Mouse (Mus musculus): ENCODE data around the gene Slc5a3. TPM values are rescaled to one million over a fixed set of nuclear protein-coding genes. Genes with fewer than 3 reads are reported as not detected.
"Not testable (repeated sequence)": the region's sequence is repeated elsewhere in the genome, so short reads cannot be mapped to it uniquely, and the experiment has no call there.

Gene Slc5a3
- polyA plus RNA-seq, 3 experiments from 2014 or later, result 5.4 to 10.0 (median 6.3) TPM

DNA sequence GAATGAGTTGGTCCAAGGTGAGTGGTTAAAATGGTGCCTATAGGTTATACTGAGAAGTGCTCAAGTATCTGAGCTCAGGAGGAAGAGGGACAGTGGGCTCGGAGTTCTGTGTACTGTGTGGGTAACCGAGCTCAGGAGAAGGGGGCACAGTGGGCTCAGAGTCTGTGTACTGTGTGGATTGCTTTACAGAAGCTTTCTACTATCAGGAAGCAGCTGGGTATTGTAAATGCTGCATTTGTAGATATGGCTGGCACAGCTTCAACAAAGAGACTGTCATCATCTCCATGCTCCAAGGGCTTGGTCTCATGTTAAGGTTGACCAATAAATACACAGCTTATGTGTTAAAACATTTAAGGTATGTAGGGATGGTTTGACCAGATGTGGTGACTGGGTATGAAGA lies 6.7 kb downstream of the Slc5a3 start:
- no peak for ATAC-seq

GRCm38 (mm10) chr16:92070338-92070737 lies 12.2 kb downstream of the Slc5a3 start:
- no peak for ATAC-seq

DNA sequence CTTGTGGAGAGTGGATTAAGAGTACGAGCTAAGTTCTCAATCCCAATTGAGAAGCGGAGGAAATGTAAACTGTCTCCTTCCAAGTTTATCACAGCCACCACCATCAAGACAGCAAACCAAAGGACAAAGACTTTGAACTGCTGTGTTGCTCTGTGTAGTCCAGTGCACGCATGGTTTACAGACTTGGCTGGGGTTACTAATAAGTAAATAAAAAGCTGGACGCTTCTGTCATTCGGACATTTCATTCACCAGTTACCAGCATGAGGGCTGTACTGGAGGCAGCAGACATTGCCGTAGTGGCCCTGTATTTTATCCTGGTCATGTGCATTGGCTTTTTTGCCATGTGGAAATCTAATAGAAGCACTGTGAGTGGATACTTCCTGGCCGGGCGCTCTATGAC lies 18.7 kb downstream of the Slc5a3 start:
- ATAC-seq, result no peak

DNA sequence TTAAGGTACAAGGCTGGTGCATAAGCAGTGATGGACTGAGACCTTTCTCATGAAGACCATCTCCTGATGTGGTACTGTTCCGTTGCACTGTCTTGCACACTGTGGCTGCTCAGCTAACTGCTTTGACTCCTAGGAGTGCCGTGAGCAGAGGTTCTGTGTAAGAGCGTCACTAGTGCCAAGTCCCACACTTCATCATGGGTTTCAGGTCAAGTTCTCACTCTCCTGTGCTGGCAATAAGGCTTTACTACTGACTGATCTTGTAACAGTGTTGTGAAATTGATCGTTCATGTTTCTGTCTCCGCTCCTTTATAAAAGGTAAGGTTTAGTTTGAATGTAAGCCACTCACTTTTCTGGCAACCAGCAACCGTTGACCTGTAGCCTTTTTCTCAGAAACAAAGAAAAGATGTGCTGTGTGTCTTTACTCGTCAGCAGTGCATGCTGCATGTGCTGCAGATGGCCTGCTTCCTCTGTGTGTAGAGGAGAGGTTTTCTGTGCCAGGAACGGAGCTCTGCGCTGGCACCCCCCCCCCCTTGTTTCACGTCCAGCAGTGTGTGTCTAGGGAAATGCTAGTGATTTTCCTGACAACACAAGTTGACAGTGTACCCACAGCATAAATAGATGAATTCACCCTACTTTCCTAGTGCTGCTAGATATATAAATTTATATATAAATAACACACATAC lies 25.8 kb downstream of the Slc5a3 start:
- ATAC-seq, result no peak

DNA sequence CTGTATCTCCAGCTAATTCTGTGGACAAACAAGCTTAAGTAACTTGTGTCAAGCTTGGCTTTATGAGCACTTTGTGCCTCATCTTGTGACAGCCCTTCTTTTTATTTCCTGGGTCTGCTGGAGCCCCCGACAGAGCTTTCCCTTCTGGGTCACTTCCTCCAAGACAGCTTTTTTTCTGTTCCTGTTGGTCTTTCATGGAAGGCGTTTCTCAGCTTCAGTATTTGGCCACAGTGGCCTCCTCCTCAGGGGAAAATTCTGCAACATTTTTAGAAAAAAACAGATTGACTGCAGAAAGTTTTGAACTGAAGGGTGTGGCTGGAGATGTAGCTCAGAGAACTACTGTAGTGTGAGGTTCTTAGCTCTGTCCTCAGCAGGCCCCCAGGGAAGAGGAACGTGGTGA lies 31.1 kb downstream of the Slc5a3 start:
- ATAC-seq, result no peak

- ATAC-seq, result no peak
Observed at GRCm38 (mm10) chr16:92091876-92092275, 33.8 kb downstream of the Slc5a3 start.

DNA sequence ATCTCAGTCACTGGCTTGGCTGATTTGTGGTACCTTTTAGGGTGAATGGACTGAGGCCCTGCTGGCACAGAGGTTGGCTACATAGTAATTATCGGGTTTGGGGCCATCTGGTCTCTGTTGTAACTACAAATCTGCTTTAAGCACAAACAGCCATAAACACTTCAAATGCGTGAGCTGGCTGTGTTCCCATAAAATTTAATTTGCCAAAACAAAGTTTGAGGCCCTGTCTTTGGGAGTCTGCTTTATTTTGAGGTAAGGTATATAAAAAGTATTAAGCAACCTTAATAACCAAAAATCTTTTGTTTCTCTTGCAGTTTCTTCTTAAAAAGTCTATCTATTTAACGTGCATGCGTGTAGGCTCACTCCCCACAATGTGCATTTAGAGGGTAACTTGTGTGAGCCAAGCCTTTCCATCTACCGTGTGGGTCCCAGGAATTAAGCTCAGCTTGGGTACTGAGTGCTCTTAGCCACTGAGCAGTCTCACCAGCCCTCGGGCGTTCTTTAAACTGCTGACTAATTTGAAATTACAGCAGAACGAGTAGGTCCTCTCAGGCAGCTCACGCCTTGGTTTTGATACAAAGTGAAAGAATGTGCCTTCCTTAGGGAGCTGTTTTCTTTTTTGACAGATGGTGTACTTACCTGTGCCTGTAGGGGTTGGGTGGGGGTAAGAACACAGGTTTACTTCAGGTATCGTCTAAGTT lies 40.4 kb downstream of the Slc5a3 start:
- no peak for ATAC-seq

DNA sequence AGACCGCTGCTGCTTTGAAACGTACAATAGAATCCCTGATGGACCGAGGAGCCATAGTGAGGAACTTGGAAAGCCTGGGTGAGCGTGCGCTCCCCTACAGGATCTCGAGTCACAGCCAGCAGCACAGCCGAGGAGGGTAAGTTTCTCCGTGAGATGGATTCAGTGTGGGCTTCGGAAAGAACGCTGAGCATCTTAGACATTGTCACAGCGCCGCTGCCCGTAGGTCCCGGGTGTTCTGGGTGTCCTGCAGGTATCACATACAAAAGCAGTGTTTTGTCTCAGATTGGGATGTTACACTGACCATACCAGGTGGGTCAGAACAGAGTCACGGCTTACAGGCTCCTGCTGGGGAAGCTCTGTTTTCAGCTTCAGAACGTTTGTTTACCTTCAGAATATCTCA lies 41.5 kb downstream of the Slc5a3 start:
- ATAC-seq, result no peak

- no peak for ATAC-seq
Observed at GRCm38 (mm10) chr16:92100111-92100510, 42.0 kb downstream of the Slc5a3 start.

DNA sequence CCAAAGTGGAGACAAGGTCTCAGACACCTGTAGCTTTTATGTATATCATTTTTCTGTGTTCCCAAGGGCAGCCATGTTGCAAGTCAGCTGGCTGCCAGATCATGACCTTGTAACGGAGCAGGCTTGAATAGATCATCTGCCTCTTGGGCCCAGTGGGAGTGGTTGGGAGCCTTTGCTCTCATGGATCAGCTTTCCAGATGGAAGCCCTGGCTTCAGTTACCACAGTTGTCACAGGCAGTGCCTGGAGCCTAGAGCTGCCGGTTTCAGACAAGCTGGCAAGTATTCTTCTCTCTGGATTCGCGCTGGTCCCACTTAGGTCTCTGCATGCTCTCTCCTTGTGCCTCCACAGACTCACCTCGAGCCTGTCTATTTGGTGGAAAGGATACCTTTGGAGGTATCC lies 44.0 kb downstream of the Slc5a3 start:
- no peak for ATAC-seq

DNA sequence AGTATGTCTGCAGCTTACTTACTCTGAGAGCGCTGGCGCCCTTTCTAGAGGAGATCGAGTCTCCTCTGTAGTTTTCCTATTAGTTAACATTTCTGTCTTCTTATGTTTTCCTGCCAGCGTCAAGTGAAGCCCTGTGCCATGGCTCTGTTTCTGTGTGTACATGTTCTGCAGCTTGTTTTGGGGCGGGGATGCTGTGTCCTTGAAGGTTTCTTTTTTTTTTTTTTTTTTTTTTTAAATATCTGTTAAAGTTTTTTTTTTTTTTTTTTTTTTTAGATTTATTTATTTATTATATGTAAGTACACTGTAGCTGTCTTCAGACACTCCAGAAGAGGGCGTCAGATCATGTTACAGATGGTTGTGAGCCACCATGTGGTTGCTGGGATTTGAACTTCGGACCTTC lies 44.8 kb downstream of the Slc5a3 start:
- not testable (repeated sequence) for ATAC-seq

DNA sequence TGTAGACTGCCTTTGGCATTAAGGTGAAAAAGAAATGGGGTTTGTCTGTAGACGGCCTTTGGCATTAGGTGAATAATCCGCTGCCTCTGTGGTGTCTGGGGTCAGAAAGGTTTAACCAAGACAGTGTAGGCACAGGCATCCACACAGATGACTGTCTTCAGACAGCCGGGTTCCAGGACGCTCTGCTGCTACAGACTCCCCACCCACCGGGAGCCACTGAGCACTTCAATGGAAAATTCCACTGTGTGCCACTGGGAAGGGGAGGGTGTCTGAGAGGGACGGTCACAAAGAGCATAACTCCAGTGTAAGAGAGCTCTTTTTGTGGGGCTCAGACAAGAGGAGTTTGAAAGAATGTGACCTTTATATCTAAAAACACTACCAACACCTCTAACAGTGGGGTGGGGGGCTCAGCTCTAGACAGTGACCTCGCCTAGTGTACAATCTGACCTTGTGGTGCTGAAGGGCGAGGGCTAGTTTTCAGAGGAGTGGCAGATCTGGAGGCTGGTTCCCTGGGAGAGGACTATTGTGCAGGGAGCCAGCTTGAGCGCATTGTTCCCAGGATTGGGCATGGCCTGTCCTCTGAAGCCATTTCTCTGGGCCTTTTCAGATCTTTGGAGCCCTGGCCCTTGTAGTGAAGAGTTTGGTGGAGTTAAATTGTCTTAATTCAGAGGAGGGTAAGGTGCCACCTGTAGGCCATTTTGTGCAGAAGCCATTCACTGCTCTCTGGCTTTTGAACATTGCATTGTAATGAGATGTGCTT lies 45.6 kb downstream of the Slc5a3 start:
- no peak for ATAC-seq

DNA sequence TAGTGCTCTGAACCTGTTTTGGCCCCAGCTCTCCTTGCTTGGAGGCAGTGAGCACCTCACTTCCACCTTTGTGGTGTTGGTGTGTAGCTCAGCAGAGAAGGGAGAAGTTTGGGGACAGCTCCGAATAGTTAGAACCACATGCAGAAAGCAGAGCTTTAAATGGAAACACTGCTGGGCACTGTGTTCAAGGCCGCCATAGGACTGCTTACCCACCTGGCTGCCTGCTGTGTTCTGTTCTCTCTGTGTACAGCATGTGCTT lies 46.1 kb downstream of the Slc5a3 start:
- ATAC-seq, result no peak

DNA sequence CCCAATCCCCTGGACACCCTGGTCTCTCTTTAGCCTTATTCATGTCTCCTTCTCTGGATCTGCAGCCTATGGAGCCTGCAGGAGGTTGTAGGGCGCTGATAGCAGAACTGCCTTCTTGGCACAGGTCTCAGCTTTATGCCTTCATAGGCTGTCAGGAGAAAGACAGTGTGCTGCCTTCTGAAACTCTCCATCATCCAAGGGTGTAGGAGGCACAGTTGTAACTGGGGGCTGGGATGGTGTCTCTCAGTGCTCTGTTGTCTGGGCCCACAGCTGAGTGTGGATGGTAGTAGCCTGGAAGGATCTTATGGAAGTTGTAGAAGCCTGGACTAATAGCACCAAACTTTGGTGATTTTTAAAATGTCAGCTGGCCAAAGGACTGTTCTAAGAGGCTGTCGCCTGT lies 46.8 kb downstream of the Slc5a3 start:
- no peak for ATAC-seq

DNA sequence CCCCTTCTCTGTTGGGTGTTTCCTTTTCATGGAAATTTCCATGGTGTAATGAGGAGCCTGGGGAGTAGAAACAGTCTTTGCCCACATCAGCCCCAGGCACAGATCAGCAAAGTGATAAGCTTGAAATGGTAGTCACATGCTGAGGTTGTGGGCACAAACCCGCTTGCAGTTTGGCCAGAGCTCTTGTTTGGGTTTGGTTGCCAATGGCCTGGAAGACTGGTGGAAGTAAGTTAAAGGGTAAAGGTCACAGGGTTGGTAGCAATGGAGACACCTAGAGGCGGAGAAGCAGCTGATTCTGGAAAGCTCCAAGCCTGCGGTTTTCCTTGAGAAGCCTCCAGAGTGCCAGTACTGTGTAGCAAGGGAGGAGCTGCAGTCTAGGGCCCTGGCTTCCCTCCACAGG lies 47.5 kb downstream of the Slc5a3 start:
- no peak for ATAC-seq

DNA sequence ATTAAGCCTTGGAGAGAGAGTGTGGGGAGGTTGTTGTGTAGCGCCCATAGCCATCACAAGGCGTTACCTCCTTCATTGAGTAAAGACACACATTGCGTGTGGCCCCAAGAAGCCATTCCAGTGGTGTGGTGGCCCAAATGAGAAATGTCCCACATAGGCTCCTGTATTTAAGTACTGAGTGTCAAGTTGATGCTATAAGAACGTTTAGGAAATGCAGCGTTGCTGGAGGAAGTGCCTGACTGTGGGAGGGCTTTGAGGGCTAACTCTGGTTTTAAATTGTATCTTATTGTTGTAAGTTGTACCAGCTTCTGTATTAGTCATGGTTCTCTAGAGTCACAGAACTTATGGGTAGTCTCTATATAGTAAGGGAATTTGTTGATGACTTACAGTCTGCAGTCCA lies 49.2 kb downstream of the Slc5a3 start:
- no peak for ATAC-seq

DNA sequence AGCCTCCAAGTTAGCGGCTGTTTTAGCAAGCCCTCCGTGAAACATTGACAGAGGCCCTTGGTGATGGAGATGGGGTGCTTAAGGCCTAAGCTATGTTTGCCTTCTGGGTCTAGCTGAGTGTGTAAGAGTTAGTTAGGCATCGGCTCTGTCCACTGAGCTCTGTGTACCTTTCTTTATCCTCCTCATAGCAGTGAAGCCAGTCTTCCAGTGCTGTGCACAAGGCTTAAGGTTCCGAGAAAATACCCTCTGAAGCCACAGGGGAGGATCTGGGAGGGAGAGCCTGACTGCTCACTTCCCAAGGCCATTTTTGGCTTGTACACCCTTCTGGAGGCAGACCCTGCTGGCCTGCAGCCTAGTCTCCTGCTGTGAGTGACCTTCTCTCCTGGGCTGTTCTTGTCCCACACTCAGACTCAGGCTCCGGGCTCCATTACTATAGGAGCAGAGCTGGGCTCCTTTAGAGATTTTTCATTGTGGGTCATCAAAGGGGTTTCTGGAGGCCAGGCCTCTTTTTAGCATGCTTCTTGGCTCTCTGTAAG lies 56.7 kb downstream of the Slc5a3 start:
- no peak for ATAC-seq

DNA sequence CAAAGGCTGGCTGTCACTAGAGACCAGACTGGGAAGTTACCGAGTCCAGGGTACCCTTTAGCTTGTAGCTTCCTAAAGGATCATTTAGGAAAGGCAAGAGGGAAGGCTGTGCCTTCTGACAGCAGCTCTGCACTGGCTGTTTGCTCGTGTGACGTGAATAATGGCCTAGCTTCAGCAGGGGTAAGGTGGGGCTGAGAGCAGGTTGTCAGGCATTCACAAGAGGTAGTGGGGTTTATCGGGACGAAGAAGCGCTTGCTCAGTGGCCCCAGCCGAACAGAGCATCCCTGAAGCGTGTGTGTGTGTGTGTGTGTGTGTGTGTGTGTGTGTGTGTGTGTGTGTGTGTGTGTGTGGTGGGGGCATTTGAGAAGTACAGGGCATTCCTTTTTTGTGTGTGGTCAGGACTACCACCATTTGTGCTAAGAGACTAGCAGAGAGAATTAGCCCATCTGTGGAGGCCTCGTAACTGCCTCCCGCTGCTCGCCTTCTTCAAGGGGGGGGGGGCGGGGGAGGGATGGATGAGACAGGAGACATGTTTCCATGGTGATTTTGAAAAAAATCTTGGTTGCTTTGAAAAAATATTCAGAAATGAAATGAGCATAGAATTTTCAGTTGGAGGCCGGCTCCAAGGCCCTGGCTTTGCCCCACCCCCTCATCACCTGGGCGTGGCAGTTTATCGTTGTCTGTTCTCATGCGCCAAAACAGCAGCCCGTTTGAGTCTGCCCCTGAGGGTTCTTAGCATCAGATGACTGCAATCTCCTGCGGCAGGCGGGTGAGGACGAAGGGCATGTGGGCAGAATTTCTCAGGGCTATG lies 57.7 kb downstream of the Slc5a3 start:
- no peak for ATAC-seq

DNA sequence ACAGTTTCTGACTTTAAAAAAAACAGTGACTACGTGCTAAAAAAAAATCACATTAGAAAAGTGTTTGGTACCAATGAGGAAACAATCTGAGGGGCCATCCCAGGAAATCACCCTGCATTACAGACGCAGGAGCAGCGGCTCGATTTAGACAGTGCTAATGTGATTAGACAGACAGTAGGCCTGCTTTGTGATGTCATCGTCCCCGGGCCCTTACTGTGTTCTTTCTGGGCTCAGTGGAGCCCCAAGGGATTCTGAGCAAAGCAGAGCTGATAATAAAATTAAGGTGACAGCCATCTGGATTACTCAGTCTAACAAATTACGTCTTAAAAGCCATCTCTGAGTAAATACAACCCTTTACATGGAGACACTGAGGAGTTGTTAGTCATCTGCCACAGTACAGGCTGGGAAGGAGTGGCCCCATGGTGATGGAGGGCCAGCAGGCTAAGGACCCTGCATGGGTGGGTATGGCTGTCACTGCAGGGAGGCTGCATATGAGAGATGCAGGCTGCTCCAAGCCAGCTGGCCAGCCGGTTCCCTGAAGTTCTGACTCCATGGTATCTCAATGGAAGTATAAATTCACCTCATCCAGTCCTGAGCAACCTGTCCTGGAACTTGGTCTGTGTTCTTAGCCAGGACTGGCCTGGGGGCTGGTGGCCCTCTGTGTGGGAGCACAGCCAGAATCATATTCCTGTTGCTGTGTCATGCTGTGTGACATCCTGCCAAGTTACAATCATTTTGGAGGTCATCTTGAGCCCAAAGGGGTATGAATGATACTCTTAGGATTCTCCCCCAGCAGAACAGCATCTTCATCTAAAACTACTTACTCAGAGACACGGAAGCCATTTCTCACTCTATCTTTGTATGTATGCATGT lies 59.5 kb downstream of the Slc5a3 start:
- ATAC-seq, result no peak

DNA sequence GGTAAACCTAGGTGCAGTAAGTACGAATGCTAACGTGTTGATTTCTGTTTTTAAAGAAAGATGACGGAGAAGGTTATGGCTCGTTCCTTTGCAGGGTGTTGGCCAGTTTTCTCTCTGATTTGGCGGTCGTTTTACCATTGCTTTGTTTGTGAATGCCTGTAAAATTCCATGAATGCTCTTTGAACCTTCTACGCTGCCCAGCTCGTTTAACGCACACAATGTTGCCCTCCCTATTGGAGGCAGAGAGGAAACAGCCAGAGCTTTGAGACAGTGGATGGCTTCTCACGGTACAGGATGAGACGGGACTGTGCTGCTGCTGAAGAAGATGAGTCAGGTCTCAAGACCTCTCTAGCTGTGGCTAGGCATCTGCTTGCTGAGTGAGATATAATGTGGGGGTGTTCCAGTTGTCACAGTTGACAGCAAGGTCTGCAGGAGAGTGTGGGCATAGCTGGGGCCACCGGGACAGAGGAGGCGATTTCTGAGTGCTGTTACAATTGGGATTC lies 60.9 kb downstream of the Slc5a3 start:
- no peak for ATAC-seq

- ATAC-seq, result no peak
Observed at GRCm38 (mm10) chr16:92120899-92121531, 62.9 kb downstream of the Slc5a3 start.
